Mouse (Mus musculus): ENCODE measurements around the gene Fmo1. TPM values are rescaled to one million over a fixed set of nuclear protein-coding genes. Genes with fewer than 3 reads are reported as not detected.

Fmo1 gene
- total RNA-seq, 1 experiment: 0.36 TPM

Other genes starting within 250 kb of the Fmo1 start
- not detected in 2 replicates for gene Myoc, start 227.5 kb downstream of the Fmo1 start, total RNA-seq (2012; rRNA removed)
- not detected in 2 replicates for gene Myocos, start 208.4 kb downstream of the Fmo1 start, total RNA-seq (2012; rRNA removed)
- gene Prrc2c, start 126.1 kb downstream of the Fmo1 start, total RNA-seq (2012; rRNA removed): 152 and 164 TPM in 2 replicates
- not detected in 2 replicates for gene Fmo4, start 52.6 kb downstream of the Fmo1 start, total RNA-seq (2012; rRNA removed)
- gene Fmo2, start 32.1 kb upstream of the Fmo1 start, total RNA-seq (2012; rRNA removed): not detected in 2 replicates
- not detected in 2 replicates for gene Fmo6, start 70.9 kb upstream of the Fmo1 start, total RNA-seq (2012; rRNA removed)
- not detected in 2 replicates for gene Fmo3, start 117.9 kb upstream of the Fmo1 start, total RNA-seq (2012; rRNA removed)
- gene Mroh9, start 219.1 kb upstream of the Fmo1 start, total RNA-seq (2012; rRNA removed): not detected in 2 replicates

All from ES-E14 (cell line).